Mouse (Mus musculus) gastrocnemius, postnatal 10 days (tissue): Measurements from ENCODE around the gene Itprip. TPM values are rescaled to one million over a fixed set of nuclear protein-coding genes. Genes with fewer than 3 reads are reported as not detected.
"Not testable (repeated sequence)": the region's sequence is repeated elsewhere in the genome, so short reads cannot be mapped to it uniquely, and the experiment has no call there.

Experiments used
- DNase-seq: peaks from one replicate; pipeline ENCODE4 v3.0.0; 2021; ENCODE audit warnings: mixed read lengths
- microRNA-seq, 2 experiments: library from miRNA; unstranded; fragments of <30 nt; microRNA quantifications; one replicate each; pipeline ENCODE4 v1.2.0; 2021
- total RNA-seq, 2 experiments: library from RNA; stranded (reverse); gene quantifications; 2 replicates each; pipeline ENCODE4 v1.2.3; 2021

Gene Itprip
- total RNA-seq, 2 experiments from 2014 or later, result 1.8 to 1.9 TPM

GRCm38 (mm10) chr19:47853951-47854795 lies 64.9 kb downstream of the Itprip start:
- no peak for DNase-seq

GRCm38 (mm10) chr19:47853053-47853452 lies 66.0 kb downstream of the Itprip start:
- no peak for DNase-seq

DNA sequence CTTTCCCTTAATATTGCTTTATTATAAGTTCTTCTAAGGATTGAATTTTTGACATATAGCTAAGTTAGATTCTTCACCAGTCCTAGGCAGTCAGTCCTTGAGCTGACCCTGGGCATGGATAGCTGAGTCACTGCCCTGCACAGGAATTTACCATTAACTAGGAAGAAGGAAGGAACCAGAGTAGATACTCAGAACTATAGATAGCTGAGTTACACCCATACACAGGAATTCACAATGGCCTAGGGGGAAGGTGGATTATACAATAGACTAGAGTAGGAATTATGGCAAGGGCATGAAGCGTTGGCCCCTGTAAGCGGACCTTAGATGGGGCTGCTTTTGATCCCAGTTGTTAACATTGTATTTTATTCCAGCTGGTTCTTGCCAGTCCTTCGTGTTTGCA lies 67.0 kb downstream of the Itprip start:
- not testable (repeated sequence) for DNase-seq

- DNase-seq, result no peak
These were observed 69.4 kb downstream of the Itprip start for GRCm38 (mm10) chr19:47849735-47850134.

Small RNA genes within 50 kb of the gene (microRNA-seq; reads per million reads assigned to microRNA genes)
- gene Gm22240, result 0 reads per million in 2 experiments

Other genes starting within 250 kb of the Itprip start
- gene Col17a1, start 227.2 kb downstream of the Itprip start, total RNA-seq, result 1 to 10 TPM in 1 of 2 experiments, under 1 TPM in 1; 0.65 to 1.3 TPM
- gene Sfr1, start 187.6 kb downstream of the Itprip start, total RNA-seq, result 10 to 100 TPM; 82.2 to 89.8 TPM
- 10 to 100 TPM; 28.1 to 30.1 TPM for gene Gsto1, start 64.3 kb downstream of the Itprip start, total RNA-seq
- 1 to 10 TPM; 1.2 to 1.4 TPM for gene Gsto2, start 53.8 kb downstream of the Itprip start, total RNA-seq
- not detected for gene Cfap43, start within 50 bp of the Itprip start, total RNA-seq
- not detected for gene Cfap58, start 18.4 kb upstream of the Itprip start, total RNA-seq